Mouse (Mus musculus): ENCODE results near the gene Prkaca.

Prkaca gene

GRCm38 (mm10) chr8:84029272-84029671, 56.5 kb downstream of the Prkaca start:
- DNase-seq (ENCODE audit: extremely low read depth, low read depth) = no peak

- no peak for DNase-seq (ENCODE audit: extremely low read depth, low read depth)
Observed at GRCm38 (mm10) chr8:84032777-84033176, 60.0 kb downstream of the Prkaca start.

GRCm38 (mm10) chr8:84038015-84038414, 65.2 kb downstream of the Prkaca start:
- no peak for DNase-seq (ENCODE audit: extremely low read depth, low read depth)

DNA sequence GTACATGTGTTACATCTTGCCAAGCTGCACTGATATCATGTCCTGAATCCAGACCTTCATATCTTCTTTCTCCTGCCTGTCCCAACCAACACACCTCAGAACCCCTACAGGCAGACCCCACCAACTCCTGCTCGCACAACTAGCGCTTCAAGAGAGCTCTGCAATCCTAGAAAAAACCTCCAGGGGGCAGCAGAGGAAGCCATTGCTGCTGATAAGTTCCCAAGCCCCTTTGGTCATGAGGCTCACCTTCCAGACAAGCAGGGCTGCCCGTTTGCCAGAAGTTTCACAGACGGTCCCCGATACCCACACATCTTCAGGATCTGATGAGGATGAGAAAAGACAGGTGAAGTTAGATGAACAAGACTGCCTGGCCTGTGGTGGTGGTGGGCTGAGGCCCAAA, 66.3 kb downstream of the Prkaca start:
- no peak for DNase-seq (ENCODE audit: extremely low read depth, low read depth)

- DNase-seq (ENCODE audit: extremely low read depth, low read depth) = peak; percentile 68
Observed at GRCm38 (mm10) chr8:84042066-84042947, 69.5 kb downstream of the Prkaca start, which contains the start of gene Il27ra. Gene Il27ra, minus strand, starts transcription at chr8:84042589.

GRCm38 (mm10) chr8:84042948-84043342, 70.2 kb downstream of the Prkaca start:
- DNase-seq (ENCODE audit: extremely low read depth, low read depth) = no peak

- no peak for DNase-seq (ENCODE audit: extremely low read depth, low read depth)
Observed at GRCm38 (mm10) chr8:84044103-84044502, 71.3 kb downstream of the Prkaca start.

GRCm38 (mm10) chr8:84044900-84045299, 72.1 kb downstream of the Prkaca start, which contains the start of gene Rln3:
Gene Rln3, minus strand, starts transcription at chr8:84045000.
- DNase-seq (ENCODE audit: extremely low read depth, low read depth) = no peak

All from MEL-GATA-1-ER (cell line).